Mouse (Mus musculus): ENCODE measurements around the gene Cfap157.

- TF ChIP-seq CTCF (IDR thresholded peaks at IDR 0.05; ENCODE audit: low read depth, low read length) (peak; percentile 40), POLR2A (IDR thresholded peaks at IDR 0.05; ENCODE audit: insufficient read depth, low read length) (no peak), EP300 (IDR thresholded peaks at IDR 0.05; ENCODE audit: insufficient read depth, low read depth, low read length) (no peak)
Measured at GRCm38 (mm10) chr2:32821041-32821802, 37.0 kb upstream of the Cfap157 start.

All from ES-Bruce4 (cell line).